Mouse (Mus musculus) midbrain, embryonic 14.5 days (tissue): ENCODE results near the gene Ehf. TPM values are rescaled to one million over a fixed set of nuclear protein-coding genes. Genes with fewer than 3 reads are reported as not detected.

Source experiments
- ATAC-seq: fragments of 200-750 bp; cut with Nextera tagmentation; 2 replicates; pipeline ENCODE4 v1.8.0; 2017; ENCODE audit warnings: moderate number of reproducible peaks, moderate library complexity; ENCODE audit not compliant: low FRiP score, low TSS enrichment
- DNase-seq: peaks from one replicate; pipeline ENCODE4 v3.0.0-alpha.2; 2015
- H3K27ac ChIP-seq: fragments of 300-500 bp; sonication (generic); replicated peaks from 2 replicates; pipeline ENCODE4 v1.5.1; 2014; ENCODE audit warnings: mild to moderate bottlenecking, low read depth, low read length, moderate library complexity
- H3K27me3 ChIP-seq: fragments of 300-500 bp; sonication (generic); 2 replicates; pipeline ENCODE4 v1.6.1; 2014; ENCODE audit warnings: low read length, control low read depth, mixed read lengths; ENCODE audit not compliant: control insufficient read depth, insufficient read depth
- H3K36me3 ChIP-seq: fragments of 300-500 bp; sonication (generic); 2 replicates; pipeline ENCODE4 v1.6.1; 2014; ENCODE audit warnings: low read length, control low read depth; ENCODE audit not compliant: control insufficient read depth, insufficient read depth
- H3K4me1 ChIP-seq: fragments of 300-500 bp; sonication (generic); 2 replicates; pipeline ENCODE4 v1.6.1; 2014; ENCODE audit warnings: mild to moderate bottlenecking, antibody characterized with exemption, low read length, control low read depth; ENCODE audit not compliant: control insufficient read depth, insufficient read depth
- H3K4me2 ChIP-seq: fragments of 300-500 bp; sonication (generic); 2 replicates; pipeline ENCODE4 v1.6.1; 2014; ENCODE audit warnings: mild to moderate bottlenecking, low read length, moderate library complexity
- H3K4me3 ChIP-seq: fragments of 300-500 bp; sonication (generic); replicated peaks from 2 replicates; pipeline ENCODE4 v1.5.1; 2014; ENCODE audit warnings: low read depth, low read length
- H3K9ac ChIP-seq: fragments of 300-500 bp; sonication (generic); replicated peaks from 2 replicates; pipeline ENCODE4 v1.6.1; 2014; ENCODE audit warnings: mild to moderate bottlenecking, low read length, moderate library complexity
- H3K9me3 ChIP-seq: fragments of 300-500 bp; sonication (generic); 2 replicates; pipeline ENCODE4 v1.6.1; 2016; ENCODE audit warnings: low read length, control low read depth, mixed read lengths; ENCODE audit not compliant: control insufficient read depth
- WGBS: fragments of 180-500 bp; shearing (Covaris S2); extraction: QIAGEN DNeasy Blood & Tissue Kit; methylation state at CpG from one replicate; pipeline ENCODE4 v1.1.7; 2014; 5-methylcytosine and 5-hydroxymethylcytosine counted together
- polyA plus RNA-seq: library from polyadenylated mRNA; unstranded; fragments of >200 nt; fragmentation: Nextera tagmentation; extraction: Ambion mirVana; gene quantifications from 2 replicates; pipeline ENCODE4 v1.2.1, GENCODE M21; 2014

The Ehf gene
- polyA plus RNA-seq, result not detected in 2 replicates

DNA sequence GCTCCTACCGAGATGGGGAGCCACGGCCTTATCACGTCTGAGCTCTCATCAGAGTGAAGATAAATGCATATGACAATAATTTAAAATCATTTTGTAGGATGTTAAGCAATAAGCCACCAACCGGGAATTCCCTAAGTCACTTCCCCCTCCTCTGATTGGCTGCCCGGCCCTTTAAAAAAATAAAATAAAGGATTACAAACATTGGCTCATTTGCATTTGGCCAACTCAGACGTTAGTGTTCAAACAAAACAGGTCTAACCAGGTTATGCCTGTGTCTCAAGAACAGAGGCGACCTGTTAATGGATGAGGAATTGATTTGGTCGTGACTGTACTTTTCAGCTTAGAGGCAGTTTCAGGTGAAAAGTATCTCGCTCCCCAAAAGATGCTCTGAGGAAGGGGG lies at the start of gene Ehf:
Ehf (minus strand) TSS at position 147 of the 400 bp plus-strand sequence.
- H3K36me3 ChIP-seq, result no peaks in the 10 kb centered on the region
- H3K4me2 ChIP-seq, result no peak within 1 kb of the TSS
- H3K27me3 ChIP-seq, result no peaks in the 10 kb centered on the region
- no peak for DNase-seq
- H3K9ac ChIP-seq, result no peak within 1 kb of the TSS
- no peaks in the 10 kb centered on the region for H3K4me1 ChIP-seq
- WGBS, result 69% methylated on average over 9 of the region's 9 CpGs
- ATAC-seq, result no peak
- no peak within 1 kb of the TSS for H3K4me3 ChIP-seq
- H3K9me3 ChIP-seq, result no peaks in the 10 kb centered on the region
- no peak within 1 kb of the TSS for H3K27ac ChIP-seq

GRCm38 (mm10) chr2:103347417-103347891 lies 44.4 kb upstream of the Ehf start:
- DNase-seq (peak; percentile 90), ATAC-seq (peak; percentile 31; the same call in 1 of the 2 replicates)
- Histone ChIP-seq H3K4me2 (peak overlapping the region; percentile 27; the same call in 1 of the 2 replicates), H3K4me1 (no peaks in the 10 kb centered on the region), H3K27me3 (no peaks in the 10 kb centered on the region; the same call in 1 of the 2 replicates), H3K27ac (no peak overlapping the region), H3K9me3 (no peaks in the 10 kb centered on the region), H3K9ac (no peak overlapping the region), H3K36me3 (no peaks in the 10 kb centered on the region), H3K4me3 (no peak overlapping the region)
- WGBS, result 4% methylated on average over 5 of the region's 5 CpGs

- Histone ChIP-seq H3K4me3 (no peak overlapping the region), H3K27me3 (no peaks in the 10 kb centered on the region; the same call in 1 of the 2 replicates), H3K4me1 (no peaks in the 10 kb centered on the region), H3K27ac (no peak overlapping the region), H3K4me2 (no peak overlapping the region), H3K9me3 (no peaks in the 10 kb centered on the region), H3K36me3 (no peaks in the 10 kb centered on the region), H3K9ac (no peak overlapping the region)
- 65% methylated on average over 3 of the region's 3 CpGs for WGBS
- no peak; the same call in 1 of the 2 replicates for ATAC-seq
- peak; percentile 8 for DNase-seq
These were observed 43.7 kb upstream of the Ehf start for GRCm38 (mm10) chr2:103346751-103347289.

GRCm38 (mm10) chr2:103343611-103344010 lies 40.5 kb upstream of the Ehf start:
- no peak overlapping the region for H3K9ac ChIP-seq
- no peaks in the 10 kb centered on the region for H3K27me3 ChIP-seq
- no peak overlapping the region for H3K27ac ChIP-seq
- no peak overlapping the region for H3K4me2 ChIP-seq
- H3K4me3 ChIP-seq, result no peak overlapping the region
- H3K36me3 ChIP-seq, result no peaks in the 10 kb centered on the region
- WGBS, result 88% methylated on average over 7 of the region's 7 CpGs
- H3K4me1 ChIP-seq, result no peaks in the 10 kb centered on the region
- ATAC-seq (no peak), DNase-seq (no peak)
- H3K9me3 ChIP-seq, result no peaks in the 10 kb centered on the region

DNA sequence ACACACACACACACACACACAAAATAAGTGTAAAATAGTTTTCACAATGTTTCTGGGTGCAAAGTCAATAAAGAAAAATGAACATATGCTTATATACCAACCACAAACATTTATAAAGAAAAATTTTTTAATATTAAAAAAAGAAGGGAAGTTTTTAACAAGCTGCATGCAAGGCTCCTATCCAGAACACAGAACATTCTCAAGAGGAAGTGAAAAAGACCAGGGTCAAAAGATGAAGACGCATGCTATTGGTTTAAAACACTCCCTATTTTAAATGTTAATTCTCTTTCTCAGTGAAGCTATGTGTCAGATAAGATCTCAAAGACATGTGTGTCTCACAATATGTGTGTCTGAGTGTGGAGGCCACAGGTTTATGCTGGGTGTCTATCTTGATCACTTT lies 39.0 kb upstream of the Ehf start:
- no peak for DNase-seq
- no peak overlapping the region for H3K4me3 ChIP-seq
- H3K36me3 ChIP-seq, result no peaks in the 10 kb centered on the region
- H3K4me1 ChIP-seq, result no peaks in the 10 kb centered on the region
- no peaks in the 10 kb centered on the region for H3K9me3 ChIP-seq
- no peak overlapping the region for H3K27ac ChIP-seq
- no peak for ATAC-seq
- 92% methylated on average over 1 of the region's 1 CpGs for WGBS
- H3K4me2 ChIP-seq, result no peak overlapping the region
- no peaks in the 10 kb centered on the region for H3K27me3 ChIP-seq
- H3K9ac ChIP-seq, result no peak overlapping the region

DNA sequence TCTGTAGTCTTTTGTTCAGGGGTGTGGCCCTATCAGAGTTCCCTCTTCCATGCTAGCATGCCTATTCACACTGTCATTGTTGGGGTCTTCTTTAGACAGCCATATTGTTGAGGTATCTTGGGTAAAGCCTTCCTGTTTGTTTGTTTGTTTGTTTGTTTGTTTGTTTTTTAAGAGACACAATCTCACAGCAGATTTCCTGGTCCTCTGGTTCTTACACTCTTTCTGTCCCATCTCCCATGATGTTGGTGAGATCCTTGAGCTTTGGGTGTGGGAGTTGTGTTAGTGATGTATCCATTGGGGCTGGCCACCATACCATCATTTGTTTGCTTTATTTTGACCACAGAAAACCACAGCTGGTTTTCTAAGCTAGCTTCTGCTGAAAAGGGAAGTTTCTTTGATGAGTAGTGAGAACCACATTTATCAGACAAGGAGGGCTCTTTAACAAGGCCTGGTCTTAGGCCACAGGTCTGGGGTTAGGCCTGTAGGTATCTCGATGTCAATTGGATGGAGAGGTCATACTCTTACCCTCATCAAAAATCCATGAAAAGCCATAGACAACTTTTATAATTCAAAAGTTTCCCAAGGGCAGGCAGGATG lies 38.4 kb upstream of the Ehf start:
- Histone ChIP-seq H3K36me3 (no peaks in the 10 kb centered on the region), H3K9ac (no peak overlapping the region), H3K4me1 (no peaks in the 10 kb centered on the region), H3K4me2 (no peak overlapping the region), H3K9me3 (no peaks in the 10 kb centered on the region), H3K4me3 (no peak overlapping the region), H3K27me3 (no peaks in the 10 kb centered on the region), H3K27ac (no peak overlapping the region)
- WGBS, result 86% methylated on average over 1 of the region's 1 CpGs
- ATAC-seq (no peak), DNase-seq (no peak)

DNA sequence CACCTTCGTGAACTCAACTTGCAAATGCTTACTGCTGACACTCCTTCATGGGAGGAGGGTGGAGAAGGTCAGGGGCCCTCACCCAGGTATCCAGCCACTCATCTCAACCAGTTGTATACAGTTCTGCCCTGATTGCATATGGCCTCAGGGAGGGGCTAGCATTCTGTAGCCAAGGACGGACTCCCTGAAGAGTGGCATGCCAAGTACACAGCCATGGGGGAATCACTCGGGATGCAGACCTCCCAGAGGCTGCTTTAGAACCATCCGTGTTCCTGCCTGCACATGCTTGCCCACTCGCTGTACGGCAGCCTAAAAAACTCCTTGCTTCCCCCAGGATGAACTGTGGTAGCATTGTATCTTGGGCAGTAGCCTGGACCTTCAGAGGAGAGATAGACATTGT lies 35.6 kb upstream of the Ehf start:
- Histone ChIP-seq H3K4me1 (no peaks in the 10 kb centered on the region), H3K4me2 (no peak overlapping the region), H3K4me3 (no peak overlapping the region), H3K27ac (no peak overlapping the region), H3K9ac (no peak overlapping the region), H3K36me3 (no peaks in the 10 kb centered on the region), H3K9me3 (no peaks in the 10 kb centered on the region), H3K27me3 (no peaks in the 10 kb centered on the region)
- DNase-seq, result no peak
- no peak for ATAC-seq
- WGBS, result 84% methylated on average over 6 of the region's 6 CpGs

DNA sequence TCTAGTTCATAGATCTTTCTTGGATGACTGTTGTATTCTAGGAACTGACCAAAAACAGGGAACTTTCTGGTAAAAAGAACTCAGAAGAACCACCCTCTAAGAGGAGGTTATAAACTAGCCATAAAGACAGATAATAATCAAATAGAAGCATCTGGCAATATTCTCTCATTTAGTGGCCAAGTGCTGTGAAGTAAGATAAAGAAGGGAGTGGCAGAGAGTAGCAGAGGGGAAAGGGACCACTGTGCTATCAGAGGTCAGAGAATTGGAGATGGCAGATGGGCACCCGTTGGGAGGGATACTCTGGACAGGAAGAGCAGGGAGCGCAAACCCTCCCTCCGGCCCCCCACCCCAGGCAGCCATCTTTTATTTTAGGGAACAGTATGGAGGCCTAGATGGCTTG lies 34.3 kb upstream of the Ehf start:
- no peak overlapping the region for H3K4me2 ChIP-seq
- ATAC-seq, result no peak
- DNase-seq, result no peak
- H3K4me3 ChIP-seq, result no peak overlapping the region
- no peaks in the 10 kb centered on the region for H3K36me3 ChIP-seq
- no peak overlapping the region for H3K9ac ChIP-seq
- no peaks in the 10 kb centered on the region for H3K4me1 ChIP-seq
- H3K9me3 ChIP-seq, result no peaks in the 10 kb centered on the region
- 92% methylated on average over 3 of the region's 3 CpGs for WGBS
- H3K27me3 ChIP-seq, result no peaks in the 10 kb centered on the region
- H3K27ac ChIP-seq, result no peak overlapping the region

DNA sequence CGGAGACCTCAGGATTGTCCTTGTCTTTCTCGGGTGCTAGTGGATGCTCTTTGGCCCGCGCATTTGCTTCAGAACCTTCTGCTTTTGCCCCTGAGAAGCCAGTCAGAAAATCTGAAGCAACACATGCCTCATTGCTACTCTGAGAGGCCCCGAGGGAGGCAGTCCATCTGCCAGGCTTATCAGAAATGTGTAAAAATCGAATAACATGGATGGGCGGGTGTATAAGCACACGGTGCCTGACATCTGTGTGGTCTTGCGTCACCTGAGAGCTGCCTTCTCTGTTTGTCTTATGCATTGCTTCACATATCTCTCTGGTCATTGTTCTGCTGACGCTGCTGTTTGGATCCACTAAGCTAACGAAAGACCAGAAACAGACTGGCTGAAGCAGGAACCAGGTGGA lies 33.5 kb upstream of the Ehf start:
- no peak overlapping the region for H3K9ac ChIP-seq
- no peaks in the 10 kb centered on the region for H3K9me3 ChIP-seq
- peak; percentile 21 for DNase-seq
- H3K27me3 ChIP-seq, result no peaks in the 10 kb centered on the region
- no peaks in the 10 kb centered on the region for H3K36me3 ChIP-seq
- H3K4me3 ChIP-seq, result no peak overlapping the region
- WGBS, result 76% methylated on average over 11 of the region's 11 CpGs
- no peak overlapping the region for H3K4me2 ChIP-seq
- ATAC-seq, result no peak
- H3K4me1 ChIP-seq, result no peaks in the 10 kb centered on the region
- H3K27ac ChIP-seq, result no peak overlapping the region
